Mouse (Mus musculus): ENCODE data around the gene Lpar3. TPM values are rescaled to one million over a fixed set of nuclear protein-coding genes. Genes with fewer than 3 reads are reported as not detected.

Gene Lpar3
- polyA plus RNA-seq, 1 experiment from 2014 or later = 40.7 TPM

DNA sequence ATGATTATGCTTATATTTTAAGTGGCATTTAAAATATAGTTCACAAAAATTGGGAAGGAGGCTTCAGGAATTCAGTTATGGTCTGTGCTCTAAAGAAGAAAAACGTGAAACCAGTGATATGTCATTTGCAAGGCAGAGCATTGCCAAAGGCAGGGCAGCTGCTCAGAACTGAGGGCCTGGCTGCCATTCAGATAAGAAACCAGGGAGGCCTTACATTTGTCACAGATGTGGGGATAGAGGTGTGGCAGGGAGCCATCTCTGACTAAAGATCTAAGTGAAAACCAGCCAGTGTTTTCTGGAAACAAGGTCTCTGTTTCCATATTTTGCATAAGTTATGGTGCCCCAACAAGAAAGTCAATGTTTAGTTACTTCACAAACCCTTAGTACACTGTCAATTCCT is 41.8 kb downstream of the Lpar3 start:
- no peak for ATAC-seq (replicated peaks; ENCODE audit: insufficient number of reproducible peaks, insufficient read depth, low FRiP score, low read depth)
- H3K4me2 ChIP-seq = no peak overlapping the region
- H3K9me3 ChIP-seq (replicated peaks) = no peaks in the 10 kb centered on the region
- no peak overlapping the region for H3K4me3 ChIP-seq
- 0 out of 2 replicates have a peak overlapping the region, but pooled peaks have one; percentile 7 for H3K27ac ChIP-seq
- H3K4me1 ChIP-seq (replicated peaks) = peaks cover 39% of the 10 kb centered on the region
- no peak overlapping the region for H3K9ac ChIP-seq
- WGBS = 24% methylated on average over 1 of the region's 1 CpGs
- no peaks in the 10 kb centered on the region for H3K36me3 ChIP-seq
- H3K27me3 ChIP-seq = no peaks in the 10 kb centered on the region

GRCm38 (mm10) chr3:146264146-146264545 is 43.4 kb downstream of the Lpar3 start:
- Histone ChIP-seq H3K4me3 (no peak overlapping the region), H3K36me3 (no peaks in the 10 kb centered on the region), H3K4me1 (replicated peaks) (peaks cover 32% of the 10 kb centered on the region), H3K27ac (no peak overlapping the region), H3K9ac (no peak overlapping the region), H3K27me3 (no peaks in the 10 kb centered on the region), H3K4me2 (no peak overlapping the region), H3K9me3 (replicated peaks) (no peaks in the 10 kb centered on the region)
- ATAC-seq (replicated peaks; ENCODE audit: insufficient number of reproducible peaks, insufficient read depth, low FRiP score, low read depth) = no peak
- 76% methylated on average over 10 of the region's 10 CpGs for WGBS

DNA sequence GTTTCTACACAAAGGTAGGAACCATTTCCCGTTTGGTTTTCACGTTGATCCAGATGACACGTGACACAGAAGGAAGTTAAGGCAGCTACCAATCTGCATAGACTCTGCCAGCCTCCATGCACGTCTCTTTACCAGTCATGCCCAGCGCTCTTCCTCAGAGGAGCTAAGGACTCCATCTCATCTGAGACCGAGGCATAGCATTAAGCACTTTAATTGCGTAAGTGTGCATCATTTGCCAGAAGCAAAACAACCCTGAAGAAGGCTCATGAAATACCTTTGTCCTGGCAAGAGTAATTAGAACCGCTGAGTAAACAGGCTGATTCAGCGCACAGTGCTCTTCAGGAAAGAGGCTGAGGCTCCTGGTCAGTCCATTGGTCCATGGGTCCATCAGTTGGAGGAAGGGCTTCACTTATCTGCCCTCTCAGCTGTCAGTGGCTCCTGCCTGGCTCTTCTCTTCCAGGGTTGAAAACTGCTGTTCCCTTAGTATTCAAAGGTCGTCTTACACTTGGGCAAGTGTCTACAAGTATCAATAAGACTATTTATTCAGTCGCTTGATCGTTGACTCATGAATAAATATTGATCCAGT is 44.9 kb downstream of the Lpar3 start:
- H3K27ac ChIP-seq = no peak overlapping the region
- no peaks in the 10 kb centered on the region for H3K36me3 ChIP-seq
- 68% methylated on average over 12 of the region's 12 CpGs for WGBS
- H3K4me1 ChIP-seq (replicated peaks) = peaks cover 27% of the 10 kb centered on the region
- no peak overlapping the region for H3K4me2 ChIP-seq
- H3K4me3 ChIP-seq = no peak overlapping the region
- no peaks in the 10 kb centered on the region for H3K27me3 ChIP-seq
- H3K9ac ChIP-seq = no peak overlapping the region
- no peak for ATAC-seq (replicated peaks; ENCODE audit: insufficient number of reproducible peaks, insufficient read depth, low FRiP score, low read depth)
- no peaks in the 10 kb centered on the region for H3K9me3 ChIP-seq (replicated peaks)

DNA sequence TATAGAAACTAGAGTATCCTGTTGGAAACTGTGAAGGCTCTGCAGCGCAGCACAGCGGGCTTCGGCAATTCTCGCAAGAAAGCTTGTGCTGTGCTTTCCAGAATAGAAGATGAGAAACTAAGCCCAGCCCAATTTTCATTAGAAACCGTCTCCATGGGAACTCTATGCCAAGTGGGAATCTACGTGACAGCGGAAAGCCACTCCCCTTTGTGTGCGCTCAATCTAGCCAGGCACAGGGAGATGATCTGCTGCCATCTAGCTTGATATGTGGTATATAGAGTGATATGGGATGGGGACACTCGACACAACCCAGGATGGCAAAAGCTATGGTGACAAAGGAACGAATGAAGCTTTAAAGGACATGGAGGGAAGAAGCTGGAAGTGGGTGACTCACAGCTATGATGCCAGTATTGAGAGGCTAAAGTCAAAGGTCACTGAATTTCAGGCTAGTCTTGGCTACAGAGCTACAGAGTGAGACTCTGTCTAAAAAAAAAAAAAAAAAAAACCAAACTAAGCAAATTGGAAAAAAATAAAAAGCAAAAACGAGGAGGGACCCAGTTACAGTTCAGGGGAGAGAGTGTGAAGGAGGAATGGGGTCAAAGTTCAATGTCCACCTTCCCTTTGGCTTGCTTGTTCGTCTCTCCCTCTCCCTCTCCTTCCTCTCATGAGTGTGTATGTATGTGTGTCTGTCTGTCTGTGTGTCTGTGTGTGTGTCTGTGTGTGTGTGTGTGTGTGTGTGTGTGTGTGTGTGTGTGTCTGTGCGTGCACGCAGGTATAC is 47.5 kb downstream of the Lpar3 start:
- WGBS = 81% methylated on average over 14 of the region's 14 CpGs
- Histone ChIP-seq H3K27ac (no peak overlapping the region), H3K27me3 (no peaks in the 10 kb centered on the region), H3K9ac (no peak overlapping the region), H3K9me3 (replicated peaks) (no peaks in the 10 kb centered on the region), H3K36me3 (no peaks in the 10 kb centered on the region), H3K4me3 (no peak overlapping the region), H3K4me2 (no peak overlapping the region), H3K4me1 (replicated peaks) (peaks cover 8% of the 10 kb centered on the region)
- no peak for ATAC-seq (replicated peaks; ENCODE audit: insufficient number of reproducible peaks, insufficient read depth, low FRiP score, low read depth)

- Histone ChIP-seq H3K4me1 (replicated peaks) (peaks cover 55% of the 10 kb centered on the region), H3K27ac (peak overlapping the region; percentile 84), H3K36me3 (no peaks in the 10 kb centered on the region), H3K27me3 (no peaks in the 10 kb centered on the region), H3K4me3 (no peak overlapping the region), H3K9ac (no peak overlapping the region), H3K9me3 (replicated peaks) (no peaks in the 10 kb centered on the region), H3K4me2 (no peak overlapping the region; the same call in 1 of the 2 replicates)
- ATAC-seq (replicated peaks; ENCODE audit: insufficient number of reproducible peaks, insufficient read depth, low FRiP score, low read depth) = no peak
- WGBS = 41% methylated on average over 5 of the region's 5 CpGs
Observed at GRCm38 (mm10) chr3:146274503-146274902, 53.7 kb downstream of the Lpar3 start.

GRCm38 (mm10) chr3:146275360-146276025 is 54.7 kb downstream of the Lpar3 start:
- H3K9ac ChIP-seq = no peak overlapping the region
- H3K27ac ChIP-seq = peak overlapping the region; percentile 84
- peaks cover 63% of the 10 kb centered on the region for H3K4me1 ChIP-seq (replicated peaks)
- no peaks in the 10 kb centered on the region for H3K27me3 ChIP-seq
- ATAC-seq (replicated peaks; ENCODE audit: insufficient number of reproducible peaks, insufficient read depth, low FRiP score, low read depth) = no peak
- no peaks in the 10 kb centered on the region for H3K36me3 ChIP-seq
- H3K9me3 ChIP-seq (replicated peaks) = no peaks in the 10 kb centered on the region
- WGBS = 45% methylated on average over 11 of the region's 11 CpGs
- H3K4me2 ChIP-seq = peak overlapping the region; percentile 30
- no peak overlapping the region for H3K4me3 ChIP-seq

DNA sequence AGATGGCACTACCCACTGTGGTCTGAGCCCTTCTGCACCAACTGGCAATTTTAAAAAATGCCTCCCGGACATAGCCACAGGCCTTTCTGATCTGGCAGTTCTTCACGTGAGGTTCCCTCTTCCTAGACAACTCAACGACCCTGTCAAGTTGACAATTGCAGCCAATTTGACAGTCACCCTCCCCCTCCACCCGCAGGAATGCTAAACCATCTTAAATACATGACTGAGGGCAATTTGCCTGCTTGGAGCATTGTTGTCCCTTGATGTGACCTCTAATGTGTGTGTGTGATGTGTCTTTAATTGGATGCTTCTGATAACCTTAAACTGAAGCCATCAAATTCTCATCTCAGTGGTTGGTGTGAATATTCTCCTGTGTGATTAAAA is 55.3 kb downstream of the Lpar3 start:
- Histone ChIP-seq H3K9me3 (replicated peaks) (no peaks in the 10 kb centered on the region), H3K4me2 (peak overlapping the region; percentile 30), H3K27me3 (no peaks in the 10 kb centered on the region), H3K36me3 (no peaks in the 10 kb centered on the region), H3K27ac (peak overlapping the region; percentile 84), H3K4me3 (no peak overlapping the region), H3K9ac (no peak overlapping the region), H3K4me1 (replicated peaks) (peaks cover 68% of the 10 kb centered on the region)
- ATAC-seq (replicated peaks; ENCODE audit: insufficient number of reproducible peaks, insufficient read depth, low FRiP score, low read depth) = no peak
- 21% methylated on average over 4 of the region's 4 CpGs for WGBS

DNA sequence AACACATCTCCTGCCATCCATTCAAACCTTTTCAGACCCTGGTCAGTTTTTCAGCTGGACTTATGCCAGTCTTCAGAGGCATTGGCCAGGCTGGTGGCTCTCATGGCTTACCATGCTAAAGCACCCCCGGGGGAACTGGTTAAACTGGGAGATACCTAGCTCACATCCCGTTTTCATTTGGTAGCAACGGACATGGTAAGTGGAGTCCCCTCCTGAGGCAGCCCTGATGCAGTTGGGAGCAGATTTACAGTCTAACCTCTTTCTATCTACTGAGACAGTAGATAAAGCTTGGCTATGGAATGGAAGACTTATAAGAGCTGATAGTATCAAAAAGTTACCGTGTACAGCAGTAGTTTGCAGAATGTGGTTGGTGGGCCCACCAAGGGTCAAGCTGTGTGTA is 56.2 kb downstream of the Lpar3 start:
- Histone ChIP-seq H3K4me3 (no peak overlapping the region), H3K9ac (no peak overlapping the region), H3K4me2 (no peak overlapping the region), H3K36me3 (no peaks in the 10 kb centered on the region), H3K9me3 (replicated peaks) (no peaks in the 10 kb centered on the region), H3K4me1 (replicated peaks) (peaks cover 72% of the 10 kb centered on the region), H3K27ac (peak overlapping the region; percentile 84), H3K27me3 (no peaks in the 10 kb centered on the region)
- no peak for ATAC-seq (replicated peaks; ENCODE audit: insufficient number of reproducible peaks, insufficient read depth, low FRiP score, low read depth)
- 81% methylated on average over 4 of the region's 4 CpGs for WGBS

DNA sequence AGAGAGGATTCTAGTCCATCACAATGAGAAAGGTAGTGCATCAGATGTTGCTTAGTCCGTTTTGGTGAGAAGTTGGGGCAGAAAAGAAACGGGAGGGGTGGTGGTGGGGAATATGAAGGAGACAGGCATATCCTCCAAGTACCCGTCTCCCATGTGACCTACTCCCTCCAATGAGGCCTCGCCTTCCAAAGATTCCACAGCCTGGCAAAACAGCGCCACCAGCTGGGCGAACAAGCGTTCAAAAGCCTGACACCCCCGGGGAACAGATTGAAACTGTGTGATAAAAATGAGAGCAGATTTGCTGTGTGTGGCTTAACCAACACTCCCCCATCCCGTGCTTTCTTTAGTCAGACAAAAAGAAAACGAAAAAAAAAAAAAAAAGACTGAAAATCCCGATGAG is 56.7 kb downstream of the Lpar3 start:
- H3K27me3 ChIP-seq = no peaks in the 10 kb centered on the region
- no peak overlapping the region for H3K4me3 ChIP-seq
- H3K9me3 ChIP-seq (replicated peaks) = no peaks in the 10 kb centered on the region
- WGBS = 54% methylated on average over 11 of the region's 11 CpGs
- ATAC-seq (replicated peaks; ENCODE audit: insufficient number of reproducible peaks, insufficient read depth, low FRiP score, low read depth) = no peak
- H3K27ac ChIP-seq = peak overlapping the region; percentile 84
- H3K9ac ChIP-seq = no peak overlapping the region
- no peak overlapping the region for H3K4me2 ChIP-seq
- H3K4me1 ChIP-seq (replicated peaks) = peaks cover 72% of the 10 kb centered on the region
- no peaks in the 10 kb centered on the region for H3K36me3 ChIP-seq

DNA sequence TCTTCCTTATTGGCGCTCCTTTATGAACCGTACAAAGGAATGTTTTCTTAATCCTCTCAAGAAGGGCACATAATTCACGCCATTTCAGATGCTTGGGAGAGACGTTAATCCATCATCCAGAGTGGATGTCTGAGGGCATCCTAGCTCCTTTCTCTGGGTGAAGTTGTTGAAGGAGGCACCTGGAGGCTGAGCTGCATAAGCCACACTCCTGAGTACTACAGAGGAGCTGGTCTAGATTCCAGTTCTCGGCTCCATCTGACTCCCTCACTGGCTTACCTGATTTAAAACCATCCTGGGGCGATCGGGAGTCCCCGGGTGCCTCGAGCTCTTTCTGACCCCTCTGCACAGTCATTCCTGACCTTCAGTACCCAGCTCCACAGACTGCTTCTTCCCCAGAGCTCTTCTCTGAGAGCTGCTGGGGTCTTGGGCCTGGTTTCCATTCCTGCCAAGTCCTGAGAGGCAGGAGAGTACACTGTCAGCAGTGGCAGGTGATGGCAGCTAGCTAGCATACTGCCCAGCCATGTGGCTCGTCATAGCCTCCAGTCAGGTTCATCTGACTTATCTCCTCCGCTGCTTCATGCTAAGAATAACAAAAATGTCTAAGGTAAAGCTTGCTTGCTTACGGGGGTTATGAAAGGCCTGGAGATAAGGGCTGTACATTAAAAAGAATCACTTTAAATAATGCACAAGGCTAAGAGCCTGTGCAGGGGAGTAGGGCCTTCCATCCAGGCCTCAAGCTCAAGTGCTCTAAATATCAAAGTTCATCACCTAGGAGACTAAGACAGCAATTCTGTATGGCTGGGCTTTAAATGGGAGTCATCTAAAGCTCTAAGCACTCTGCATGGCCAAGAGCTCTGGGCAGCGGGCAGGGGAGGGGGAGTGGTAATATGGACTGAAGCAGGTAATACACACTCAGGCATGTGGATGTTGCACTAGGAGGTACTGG is 57.7 kb downstream of the Lpar3 start:
- 44% methylated on average over 13 of the region's 13 CpGs for WGBS
- ATAC-seq (replicated peaks; ENCODE audit: insufficient number of reproducible peaks, insufficient read depth, low FRiP score, low read depth) = peak; percentile 93
- no peak overlapping the region for H3K9ac ChIP-seq
- peaks cover 72% of the 10 kb centered on the region for H3K4me1 ChIP-seq (replicated peaks)
- H3K9me3 ChIP-seq (replicated peaks) = no peaks in the 10 kb centered on the region
- peak overlapping the region; percentile 84 for H3K27ac ChIP-seq
- H3K4me2 ChIP-seq = peak overlapping the region; percentile 24; the same call in 1 of the 2 replicates
- H3K36me3 ChIP-seq = no peaks in the 10 kb centered on the region
- no peaks in the 10 kb centered on the region for H3K27me3 ChIP-seq
- H3K4me3 ChIP-seq = no peak overlapping the region
